12 mouse cellular contexts compared by ENCODE assay signal in genomic region chr6:113920466-113920865, GRCm38 (mm10).
"Had no signal": no experiment of that assay in that cellular context is flagged by ENCODE, and none has a peak within 500 bp of the region (broad histone marks: within the 10 kb centered on the region; RNA-seq: fewer than 3 reads in every experiment).

No protein-coding gene starts in this region.

- DNase-seq: retina, postnatal 1 day; right cerebral cortex, adult 18-20 months; right cerebral cortex, postnatal 14 days; right cerebral cortex, postnatal 25 days; right cerebral cortex, postnatal 4 days; spleen, adult 18-20 months; thymus, adult 18-20 months; thymus, adult 2 months; thymus, postnatal 14 days; thymus, postnatal 25 days; thymus, postnatal 36 days; thymus, postnatal 4 days had no signal
